Mouse (Mus musculus) activated CD4-positive, CD25-positive, alpha-beta regulatory T cell, adult 4 months (primary cell): Measurements from ENCODE around the gene Atp6v0a4. TPM values are rescaled to one million over a fixed set of nuclear protein-coding genes. Genes with fewer than 3 reads are reported as not detected.
A peak's percentile ranks its signal among the peaks of the same experiment; 100 is the strongest.

Experiments used
- ATAC-seq: one replicate; pipeline ENCODE4 v1.8.0; 2017
- polyA plus RNA-seq, 2 experiments: library from polyadenylated mRNA; unstranded; fragments of 100-300 nt; shearing (Covaris generic); gene quantifications; one replicate each; pipeline ENCODE4 v1.2.1; 2017

Atp6v0a4 gene
- polyA plus RNA-seq = not detected

DNA sequence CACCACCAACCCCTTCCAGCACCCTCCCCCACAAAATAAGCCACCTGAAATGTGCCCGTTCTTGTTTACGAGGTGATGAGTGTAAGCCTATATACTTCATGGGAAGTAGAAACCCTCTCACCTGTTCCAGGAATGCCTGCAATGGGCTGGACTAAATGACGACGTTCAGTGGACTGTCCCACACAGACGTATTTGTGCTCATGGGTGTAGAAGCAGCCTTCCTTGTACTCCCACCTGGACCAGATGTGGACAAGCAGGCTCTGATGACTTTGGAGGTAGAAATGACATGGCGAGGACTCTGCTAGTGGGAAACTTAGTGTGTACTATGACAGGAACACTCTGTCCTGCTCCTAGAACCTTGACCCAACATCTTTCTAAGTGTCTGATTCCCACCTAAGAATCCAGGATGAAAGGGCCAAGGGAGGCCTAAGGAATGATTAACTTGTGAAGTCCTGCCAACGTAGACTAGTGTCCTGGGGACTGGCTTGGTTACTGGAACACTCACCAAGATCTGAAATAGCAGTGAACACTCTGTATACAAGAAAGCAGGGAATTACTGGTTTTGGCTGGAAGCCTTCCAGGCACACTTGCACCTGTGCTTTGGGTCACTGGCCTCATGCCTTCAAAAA lies at the start of gene Atp6v0a4:
TSS of gene Atp6v0a4 (minus strand) at position 380 of the 629 bp plus-strand sequence.
- ATAC-seq = no peak

DNA sequence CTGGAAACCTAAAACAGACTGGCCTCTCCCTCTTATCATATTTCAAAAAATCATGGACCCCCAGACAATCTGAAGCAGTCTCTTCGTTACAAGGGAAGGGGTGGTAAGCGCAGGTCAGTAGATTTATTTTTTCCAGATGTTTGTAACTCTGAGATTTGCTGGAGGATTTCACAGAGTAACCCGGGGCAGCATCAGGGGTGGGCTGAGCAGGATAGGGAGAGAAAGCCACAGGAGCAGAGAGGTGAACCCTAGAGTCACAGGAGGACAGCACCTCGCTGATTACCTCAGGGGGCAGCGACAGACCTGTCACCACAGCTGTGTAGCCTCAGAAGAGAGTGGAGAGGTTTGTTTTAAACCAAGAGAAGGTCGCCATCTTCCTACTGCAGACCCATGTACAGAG lies 41.0 kb upstream of the Atp6v0a4 start:
- ATAC-seq = no peak

DNA sequence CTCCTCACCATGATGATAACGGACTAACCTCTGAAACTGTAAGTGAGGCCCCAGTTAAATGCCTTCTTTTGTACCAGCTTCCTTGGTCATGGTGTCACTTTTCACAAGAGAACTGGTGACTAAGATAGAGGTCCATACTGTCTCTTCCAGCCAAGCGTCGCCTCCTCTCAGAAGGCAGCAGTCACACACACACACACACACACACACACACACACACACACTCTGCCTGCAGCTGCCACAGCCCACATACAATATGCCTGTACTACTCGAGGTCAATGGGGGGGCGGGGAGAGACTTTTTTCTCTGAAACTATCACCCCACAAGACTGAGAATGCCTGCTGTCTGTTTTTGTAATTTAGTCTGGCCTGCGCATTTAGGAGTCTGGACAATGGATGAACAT lies 40.3 kb upstream of the Atp6v0a4 start:
- no peak for ATAC-seq

DNA sequence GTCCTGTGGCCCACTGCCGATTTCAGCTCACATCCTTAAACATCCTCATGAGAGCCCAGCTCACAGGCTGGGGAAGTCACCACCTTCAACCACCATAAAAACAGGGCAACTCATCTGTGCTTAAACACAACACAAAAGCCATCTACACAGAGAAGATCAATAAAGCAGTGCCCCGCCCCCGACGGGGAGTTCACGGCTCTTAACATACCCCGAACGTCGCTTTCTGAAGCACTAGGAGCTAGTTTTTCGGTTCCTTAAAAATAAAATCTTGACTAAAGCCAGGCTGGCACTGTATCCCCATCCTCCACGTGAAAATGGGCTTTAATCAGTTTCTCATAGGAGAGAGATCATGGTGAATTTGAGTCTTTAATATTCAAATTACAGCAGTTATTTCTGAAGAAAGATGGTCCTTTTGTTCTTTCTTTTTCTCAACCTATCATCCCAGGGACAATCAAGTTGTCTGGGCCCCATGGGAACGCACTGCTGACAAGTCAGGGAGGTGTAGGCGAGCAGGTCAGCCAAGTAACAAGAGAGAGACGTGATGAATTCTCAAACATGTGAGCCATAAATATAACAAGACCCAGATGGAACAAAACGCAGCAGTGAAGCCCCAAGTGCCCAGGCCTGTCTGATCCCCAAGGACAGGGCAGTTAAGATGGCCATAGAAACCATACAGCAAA lies 38.6 kb upstream of the Atp6v0a4 start:
- no peak for ATAC-seq

DNA sequence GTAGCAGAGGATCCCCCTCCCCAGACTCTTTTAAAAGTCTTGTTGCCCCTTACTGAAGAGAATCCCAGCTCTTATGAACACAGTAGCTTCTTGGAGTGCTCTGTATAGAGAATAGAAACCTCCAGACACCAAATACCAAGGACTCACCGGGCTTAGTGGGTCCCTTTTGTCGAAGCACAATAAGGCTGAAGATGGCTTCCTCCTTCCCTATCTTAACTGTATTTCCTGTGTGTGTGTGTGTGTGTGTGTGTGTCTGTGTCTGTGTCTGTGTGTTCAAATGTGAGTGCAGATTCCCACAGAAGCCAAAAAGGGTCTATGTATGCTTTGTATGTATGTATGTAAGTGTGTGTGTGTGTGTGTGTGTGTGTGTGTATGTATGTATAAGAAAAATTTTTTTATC lies 36.2 kb upstream of the Atp6v0a4 start:
- no peak for ATAC-seq

DNA sequence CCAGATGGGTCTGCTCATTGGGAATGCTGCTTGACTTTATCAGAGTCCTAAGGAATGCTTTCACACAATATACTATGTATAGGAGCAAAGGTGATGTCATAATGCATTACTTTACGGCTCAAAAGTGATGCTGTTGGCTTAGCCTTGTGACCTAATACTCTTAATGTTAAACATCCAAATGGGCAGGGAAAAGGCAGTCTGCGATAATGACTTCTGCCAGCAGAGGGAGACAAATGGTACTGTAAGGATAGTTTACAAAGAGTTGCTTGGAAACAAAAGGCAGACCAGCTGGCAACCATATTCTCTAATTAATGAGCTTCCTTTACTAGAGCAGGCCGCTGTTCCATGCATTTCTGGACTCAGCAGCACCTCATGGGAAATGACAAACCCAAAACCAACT lies 35.7 kb upstream of the Atp6v0a4 start:
- peak; percentile 72 for ATAC-seq

DNA sequence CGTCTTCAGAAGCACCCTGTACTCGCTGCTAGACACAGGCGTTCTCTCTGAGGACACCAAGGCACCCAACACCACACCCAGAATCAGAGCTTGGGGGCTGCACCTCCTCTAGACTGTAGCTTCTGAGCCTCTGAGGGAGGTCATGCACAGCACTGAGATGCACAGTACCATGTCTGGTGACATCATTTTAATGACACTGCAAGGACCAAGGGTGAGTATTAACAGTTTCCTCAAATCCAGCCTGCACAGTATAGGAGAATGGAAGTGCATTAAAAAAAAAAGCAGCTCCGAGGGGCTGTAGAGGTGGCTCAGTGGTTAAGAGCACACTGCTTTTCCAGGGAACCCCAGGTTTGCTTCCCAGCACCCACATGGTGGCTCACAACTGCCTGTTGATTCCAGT lies 35.2 kb upstream of the Atp6v0a4 start:
- ATAC-seq = no peak

DNA sequence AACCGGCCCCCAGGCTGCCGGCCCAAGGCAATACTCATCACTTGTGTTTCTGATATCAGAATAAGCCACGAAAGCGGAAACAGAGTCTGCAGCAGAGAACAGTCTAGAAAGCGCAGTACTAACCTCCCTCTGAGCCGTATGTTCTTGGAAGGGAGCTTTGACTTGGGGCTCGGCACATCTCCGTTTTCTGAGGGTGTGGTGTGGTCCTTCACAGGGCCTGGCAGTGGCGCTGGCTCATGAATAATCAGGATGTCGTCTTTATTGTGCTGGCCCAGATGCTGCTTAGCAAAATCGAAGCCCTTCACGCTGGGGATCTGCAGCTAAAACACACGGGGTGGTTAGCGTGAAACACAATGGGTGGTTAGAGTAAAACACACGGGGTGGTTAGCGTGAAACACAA lies 33.5 kb upstream of the Atp6v0a4 start:
- ATAC-seq = no peak

DNA sequence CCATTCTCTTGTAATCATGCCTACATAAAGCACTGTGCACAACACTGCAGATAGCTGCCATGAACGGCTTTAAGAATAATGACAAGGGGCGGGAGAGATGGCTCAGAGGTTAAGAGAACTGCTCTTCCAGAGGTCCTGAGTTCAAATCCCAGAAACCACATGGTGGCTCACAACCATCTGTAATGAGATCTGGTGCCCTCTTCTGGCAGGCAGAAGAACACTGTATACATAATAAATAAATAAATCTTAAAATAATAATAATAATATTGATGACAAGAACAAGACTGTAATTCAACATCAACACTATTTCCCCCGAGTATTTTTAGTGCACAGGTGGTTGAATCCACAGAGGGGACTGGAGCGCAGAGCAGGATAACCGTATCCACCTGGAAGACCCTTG lies 31.8 kb upstream of the Atp6v0a4 start:
- ATAC-seq = no peak

DNA sequence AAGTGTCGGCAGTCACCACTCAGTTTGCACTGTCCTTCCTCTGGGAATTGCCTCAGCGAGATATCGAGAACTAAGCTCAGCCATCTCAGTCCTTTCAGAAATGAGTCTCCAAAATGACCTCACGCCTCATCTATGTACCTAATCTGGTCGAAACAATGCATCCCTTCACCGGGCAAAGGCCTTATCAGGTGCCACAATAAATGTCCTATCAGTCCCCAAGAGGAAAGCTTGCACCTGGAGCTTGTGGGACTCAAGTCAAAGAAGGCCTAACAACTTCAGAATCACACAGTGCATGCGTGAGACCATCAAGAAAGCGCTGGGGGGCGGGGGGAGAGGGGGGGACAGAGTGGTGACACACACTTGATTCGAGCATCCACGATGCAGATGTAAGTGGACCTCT lies 27.9 kb upstream of the Atp6v0a4 start:
- ATAC-seq = no peak

DNA sequence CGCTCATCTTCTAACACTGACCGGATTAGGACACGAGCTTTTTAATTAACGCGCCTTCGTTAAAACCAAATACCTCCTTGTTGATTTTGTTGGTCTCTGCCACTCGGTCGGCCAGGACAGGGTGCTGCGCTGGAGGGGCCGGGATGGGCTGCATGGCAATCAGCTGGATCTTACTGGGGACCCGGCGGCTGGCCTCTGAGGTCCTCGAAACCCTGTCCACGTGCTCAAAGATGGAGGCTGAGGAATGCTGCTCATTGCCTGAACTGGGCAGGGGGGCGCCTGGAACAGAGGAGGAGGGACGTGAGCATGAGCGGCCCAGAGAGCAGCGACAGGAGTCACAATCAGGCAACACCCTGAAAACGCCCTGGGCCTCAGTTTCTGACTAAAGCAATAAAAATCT lies 25.1 kb upstream of the Atp6v0a4 start:
- ATAC-seq = no peak

DNA sequence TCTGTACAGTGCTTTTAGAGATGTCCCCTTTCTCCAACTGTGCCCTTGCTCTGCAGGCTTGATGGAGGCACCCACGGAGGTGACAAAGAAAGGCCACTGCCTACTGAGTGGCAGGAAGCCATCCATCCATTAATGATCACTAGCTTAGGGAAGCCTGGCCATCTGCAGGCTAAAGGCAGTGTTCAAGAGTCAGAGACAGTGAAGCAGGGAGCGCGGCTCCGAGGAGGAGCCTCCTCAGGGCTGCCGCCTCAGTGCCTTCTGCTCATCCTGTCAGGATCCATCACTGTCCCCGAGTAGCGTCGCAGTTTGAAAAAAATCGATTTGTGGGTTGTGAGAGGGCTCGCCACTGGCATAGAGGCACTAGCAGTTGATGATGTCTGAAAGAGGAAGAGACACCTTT lies 24.2 kb upstream of the Atp6v0a4 start:
- ATAC-seq = no peak

DNA sequence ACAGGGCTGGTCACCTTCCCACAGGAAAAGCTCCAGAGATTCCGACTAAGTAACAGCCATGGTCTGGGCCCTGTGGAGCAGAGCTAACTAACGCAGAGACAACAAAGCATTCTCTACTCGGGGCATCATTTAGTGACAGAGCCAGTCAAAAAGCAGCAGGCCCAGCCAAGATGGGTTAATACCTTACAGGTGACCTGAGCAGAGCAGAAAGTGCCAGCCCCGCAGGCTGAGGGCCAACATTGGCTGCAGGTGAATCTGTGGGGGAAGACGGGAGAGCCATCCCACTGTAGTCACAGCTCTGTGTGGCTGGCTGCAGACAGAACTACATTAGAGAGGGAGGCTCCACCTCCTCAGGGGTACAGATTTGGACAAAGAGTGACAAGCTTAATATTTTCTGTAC lies 22.9 kb upstream of the Atp6v0a4 start:
- ATAC-seq = no peak

DNA sequence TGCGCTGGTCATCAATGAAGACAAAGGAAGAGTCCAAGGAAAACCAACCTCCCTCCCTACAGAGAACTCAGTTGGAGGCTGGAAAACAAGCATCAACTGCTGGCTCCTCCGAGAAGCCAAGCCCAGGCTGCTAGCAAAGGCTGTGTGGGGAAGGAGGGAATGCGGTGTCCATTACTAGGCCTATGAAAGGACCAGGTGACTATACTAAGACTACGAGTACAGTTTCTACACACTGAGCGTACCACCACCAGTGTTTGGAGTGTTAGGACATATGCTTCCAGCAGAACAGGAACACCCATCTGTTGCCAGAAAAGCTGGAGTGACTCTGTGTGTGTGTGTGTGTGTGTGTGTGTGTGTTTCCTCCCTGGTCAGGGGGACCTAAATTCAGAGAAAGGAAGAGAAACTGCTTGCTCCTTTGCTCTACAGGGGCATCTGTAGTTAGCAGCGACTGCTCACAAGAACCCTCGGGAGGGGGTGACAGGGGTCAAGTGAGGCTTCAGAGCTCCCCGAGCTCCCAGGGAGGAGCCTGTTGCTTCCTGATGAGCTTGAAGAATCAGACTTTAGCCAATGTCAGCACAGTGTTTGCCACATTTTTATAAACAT lies 21.2 kb upstream of the Atp6v0a4 start:
- no peak for ATAC-seq

DNA sequence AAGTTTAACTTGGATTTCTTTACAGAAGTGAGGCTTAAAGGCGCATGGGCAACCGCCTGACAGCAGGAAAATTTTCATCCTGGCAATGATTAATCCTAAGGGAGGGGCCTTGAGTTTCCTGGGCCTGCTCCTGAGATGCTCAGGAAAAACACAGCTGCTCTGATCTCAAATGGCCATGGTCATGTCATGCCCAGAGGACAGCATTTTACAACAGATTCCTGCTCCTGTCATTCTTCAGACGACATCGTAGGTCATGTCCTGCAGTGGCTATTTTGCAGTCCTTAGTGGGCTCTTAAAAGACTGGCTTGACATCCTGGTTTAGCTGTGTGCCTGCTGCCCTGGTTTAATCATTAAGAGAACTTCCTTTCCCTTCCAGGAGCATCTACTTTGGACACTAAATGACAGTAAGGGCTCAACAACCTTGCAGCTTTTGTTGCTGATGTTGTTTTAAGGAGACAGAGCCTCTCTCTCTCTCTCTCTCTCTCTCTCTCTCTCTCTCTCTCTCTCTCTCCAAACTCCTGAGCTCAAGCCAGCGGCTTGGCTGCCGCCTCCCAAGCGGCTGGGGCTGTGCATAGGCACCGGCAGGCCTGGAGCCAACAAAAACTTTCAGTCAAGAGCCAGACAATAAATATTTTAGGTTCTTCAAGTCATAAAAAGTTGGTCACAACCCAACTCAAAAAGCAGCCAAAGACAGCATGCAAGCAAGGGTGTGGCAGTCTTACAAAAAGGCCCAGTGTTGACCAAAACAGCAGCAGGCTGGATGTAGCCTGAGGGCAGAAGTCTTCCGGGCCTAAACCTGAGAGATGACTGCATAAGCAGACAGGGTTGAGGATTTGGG lies 20.0 kb upstream of the Atp6v0a4 start:
- no peak for ATAC-seq

DNA sequence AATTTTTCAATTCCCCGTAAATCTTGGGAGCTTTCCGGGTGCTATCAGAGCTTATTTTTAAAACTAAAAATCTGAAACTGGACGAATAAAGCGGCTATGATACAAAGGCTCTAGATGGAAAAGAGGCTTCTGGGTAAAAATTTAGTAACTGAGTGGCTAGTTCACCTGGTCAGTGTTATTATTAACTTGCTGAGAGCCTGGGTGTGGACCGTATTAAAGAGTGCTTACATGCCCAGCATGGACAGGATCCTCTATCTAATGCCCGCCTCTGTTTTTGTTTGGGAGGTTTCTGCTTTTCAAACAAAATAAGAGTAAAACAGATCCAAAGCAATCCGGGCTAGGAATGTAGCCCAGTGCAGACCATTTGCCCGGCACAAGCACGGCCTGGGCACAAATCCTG lies 16.0 kb upstream of the Atp6v0a4 start:
- no peak for ATAC-seq

DNA sequence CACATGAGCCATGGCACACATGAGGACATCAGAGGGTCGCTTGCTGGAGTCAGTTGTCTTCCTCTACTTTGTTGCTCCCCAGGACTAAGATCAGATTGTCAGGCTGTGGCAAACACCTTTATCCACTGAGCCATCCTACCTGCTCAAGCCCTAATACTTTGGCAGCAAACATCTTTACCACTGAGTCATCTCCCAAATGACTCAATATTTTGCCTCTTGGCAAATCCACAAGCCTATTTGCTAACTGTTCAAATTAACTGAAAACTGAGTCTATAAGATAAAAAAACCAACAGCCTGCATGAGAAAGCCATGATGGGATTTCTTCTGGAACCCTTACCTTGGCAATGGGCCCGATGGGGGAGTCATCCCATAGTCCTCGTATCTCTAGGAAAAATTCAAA lies 14.7 kb upstream of the Atp6v0a4 start:
- ATAC-seq = no peak

DNA sequence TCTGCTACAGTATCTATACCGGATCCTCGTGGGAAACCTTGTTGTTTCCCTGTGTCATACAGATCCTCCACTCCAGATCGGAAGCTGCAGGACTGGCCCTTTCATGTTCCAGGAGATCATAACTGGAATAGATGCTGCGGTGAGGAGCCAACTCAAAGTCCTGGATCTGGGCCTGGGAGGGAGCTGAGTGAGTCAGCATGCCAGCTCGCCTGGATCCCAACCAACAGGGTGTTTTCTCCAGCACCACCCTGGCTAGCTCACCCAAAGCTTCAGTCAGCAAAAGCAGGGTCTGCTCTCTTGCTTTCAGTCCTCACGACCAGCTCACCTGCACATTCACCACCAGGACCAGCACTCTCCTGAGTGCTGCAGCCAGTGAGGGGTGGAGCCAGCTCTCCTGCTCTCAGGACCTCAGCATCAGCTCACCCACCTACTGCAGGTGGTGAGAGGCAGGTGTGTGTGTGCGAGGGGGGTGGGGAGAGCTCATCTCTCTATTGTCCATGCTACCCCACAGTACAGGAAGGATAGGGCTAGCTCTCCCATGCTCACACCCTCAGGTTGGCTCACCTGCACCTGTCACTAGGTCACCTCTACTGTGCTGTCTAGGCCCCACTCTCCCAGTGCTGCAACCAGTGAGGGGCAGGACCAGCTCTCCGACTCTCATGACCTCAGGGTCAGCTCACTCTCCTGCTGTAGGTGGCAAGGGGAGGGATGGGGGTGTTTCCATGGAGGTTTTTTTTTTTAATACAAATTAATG lies 10.6 kb upstream of the Atp6v0a4 start:
- ATAC-seq = no peak

DNA sequence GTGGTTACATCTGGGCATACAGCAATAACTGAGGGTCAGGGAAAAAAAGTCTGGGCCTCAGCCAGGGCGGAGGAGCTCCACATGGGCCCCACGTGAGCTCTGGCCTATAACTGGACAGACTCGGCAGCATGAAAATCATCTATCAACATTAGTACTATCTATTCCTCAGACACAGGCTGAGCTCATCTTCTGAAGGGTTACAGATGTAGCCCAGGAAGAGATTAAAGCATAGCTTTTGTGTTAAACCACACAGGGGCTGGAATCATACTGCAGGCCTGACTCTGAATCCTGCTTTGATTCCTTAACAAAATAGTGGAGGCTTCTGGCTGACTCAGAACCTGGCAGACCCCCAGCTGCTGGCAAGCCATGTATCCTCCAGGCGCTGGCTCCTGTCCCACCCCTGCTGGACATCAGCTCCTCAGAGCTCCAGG lies 7.4 kb upstream of the Atp6v0a4 start:
- ATAC-seq = no peak

DNA sequence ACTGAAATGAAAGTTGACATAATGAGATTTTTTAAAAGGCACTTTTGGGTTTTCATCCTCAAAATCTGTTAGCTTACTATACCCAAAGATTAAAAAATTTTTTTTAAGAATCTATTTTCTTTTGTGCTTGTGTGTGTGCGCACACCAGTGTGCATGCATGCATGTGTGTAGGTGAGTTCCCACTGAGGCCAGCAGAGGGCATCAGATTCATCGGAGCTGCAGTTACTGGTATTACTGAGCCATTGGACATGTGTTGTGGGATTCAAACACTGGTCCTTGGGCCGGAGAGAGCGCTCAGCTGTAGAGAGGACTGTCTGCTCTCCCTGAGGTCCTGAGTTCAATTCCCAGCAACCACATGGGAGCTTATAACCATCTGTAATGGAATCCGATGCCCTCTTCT lies 5.5 kb upstream of the Atp6v0a4 start:
- no peak for ATAC-seq

DNA sequence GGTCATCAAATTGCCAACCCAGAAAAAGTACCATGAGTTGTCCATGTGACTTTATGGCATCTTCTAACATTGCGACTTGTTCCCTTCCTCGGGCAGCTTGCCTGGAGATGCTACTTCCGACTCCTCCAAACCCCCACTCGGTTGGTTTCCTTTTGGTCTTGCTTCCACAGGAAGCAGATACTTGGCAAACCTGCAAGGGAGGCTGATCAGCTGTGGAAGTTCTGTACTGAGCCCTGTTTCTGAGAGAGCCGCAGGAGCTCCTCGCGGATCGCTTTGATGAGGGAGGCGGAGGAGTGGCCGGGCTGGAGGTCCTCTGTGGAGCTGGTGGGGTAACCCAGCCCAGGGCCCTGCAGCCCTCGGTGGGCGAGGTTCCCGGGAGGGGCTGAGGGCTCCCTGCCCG lies 3.7 kb upstream of the Atp6v0a4 start:
- ATAC-seq = no peak

DNA sequence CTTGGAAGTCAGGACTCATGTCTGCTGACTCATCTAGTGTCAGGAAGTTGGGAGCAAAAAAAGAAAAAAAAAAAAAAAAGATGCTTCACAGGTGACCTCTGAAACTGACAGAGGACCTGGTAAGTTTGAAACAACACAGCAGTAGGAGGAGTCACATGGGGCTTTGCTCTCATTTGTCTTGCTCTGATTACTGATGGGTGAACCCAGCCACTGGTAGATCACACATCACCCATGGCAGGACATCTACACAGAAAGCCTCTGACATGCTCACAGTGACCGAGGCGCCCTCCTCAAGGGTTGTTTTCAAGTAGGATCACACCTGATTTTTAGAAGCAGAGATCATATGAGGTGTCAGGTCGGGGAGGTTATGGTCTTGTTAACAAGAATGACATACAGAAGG lies 1.1 kb upstream of the Atp6v0a4 start:
- ATAC-seq = no peak

DNA sequence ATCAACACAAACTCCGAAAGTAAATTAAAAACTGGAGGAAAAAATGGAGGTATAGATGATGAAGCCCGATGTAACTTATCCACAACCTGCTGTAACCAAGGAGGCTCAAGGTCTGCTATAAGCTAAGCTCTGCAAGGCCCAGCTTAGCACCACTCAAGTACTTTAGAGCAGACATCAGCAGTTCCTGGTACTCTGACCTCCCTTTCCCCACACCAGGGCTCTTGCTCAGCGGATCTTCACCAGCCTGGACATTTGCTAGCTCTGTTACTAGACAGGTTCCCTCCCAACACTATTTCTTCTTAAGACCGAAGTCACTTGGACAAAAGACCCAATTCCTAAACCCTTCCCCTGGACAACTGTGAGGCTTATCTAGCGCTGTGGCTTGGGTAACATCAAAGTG lies 496 bp upstream of the Atp6v0a4 start:
- no peak for ATAC-seq
